Mouse (Mus musculus) bone marrow, adult 2 months (tissue): ENCODE results near the gene Itprid1. TPM values are rescaled to one million over a fixed set of nuclear protein-coding genes. Genes with fewer than 3 reads are reported as not detected.

Experiments
- H3K27ac ChIP-seq: fragments of 200-500 bp; 2 replicates; pipeline ENCODE4 v1.5.1; 2012; ENCODE audit warnings: low read depth, mild to moderate bottlenecking, control low read depth, inconsistent platforms, low read length; ENCODE audit not compliant: control insufficient read depth, poor library complexity, insufficient read depth
- H3K4me1 ChIP-seq: fragments of 200-500 bp; 2 replicates; pipeline ENCODE4 v1.6.1; 2011; ENCODE audit warnings: low read length; ENCODE audit not compliant: control insufficient read depth, insufficient read depth
- H3K4me3 ChIP-seq: fragments of 200-500 bp; replicated peaks from 2 replicates; pipeline ENCODE3; 2011; ENCODE audit warnings: mild to moderate bottlenecking, low read depth, low read length, control low read depth; ENCODE audit not compliant: control insufficient read depth
- CTCF ChIP-seq: fragments of 200-500 bp; IDR thresholded peaks from 2 replicates; pipeline ENCODE4 v1.5.1; 2011; ENCODE audit warnings: low read length, control low read depth; ENCODE audit not compliant: control insufficient read depth, insufficient read depth
- POLR2A ChIP-seq: fragments of 200-500 bp; IDR thresholded peaks from 2 replicates; pipeline ENCODE4 v1.6.1; 2011; ENCODE audit warnings: low read depth, mild to moderate bottlenecking, control low read depth, low read length, borderline replicate concordance; ENCODE audit not compliant: control insufficient read depth
- WGBS: fragments of 180-500 bp; shearing (Covaris S2); methylation state at CpG from one replicate; pipeline ENCODE4 v1.1.7; 2018; 5-methylcytosine and 5-hydroxymethylcytosine counted together
- polyA plus RNA-seq: library from polyadenylated mRNA; stranded (reverse); fragments of >200 nt; gene quantifications from 2 replicates; pipeline ENCODE4 v1.2.4, GENCODE M21; 2011; ENCODE audit warnings: low replicate concordance; ENCODE audit not compliant: missing spikeins, insufficient read depth, insufficient read length

The Itprid1 gene
- polyA plus RNA-seq, 1 experiment, result not detected

- H3K27ac ChIP-seq, result no peak overlapping the region
- no peak for TF ChIP-seq POLR2A
- no peak for TF ChIP-seq CTCF
- WGBS, result 60% methylated on average over 2 of the region's 2 CpGs
- no peaks in the 10 kb centered on the region for H3K4me1 ChIP-seq
- no peak overlapping the region for H3K4me3 ChIP-seq
These were observed 182.9 kb downstream of the Itprid1 start for GRCm38 (mm10) chr6:56019632-56020031.

GRCm38 (mm10) chr6:56025533-56025932, 188.8 kb downstream of the Itprid1 start:
- Histone ChIP-seq H3K4me3 (no peak overlapping the region), H3K4me1 (no peaks in the 10 kb centered on the region), H3K27ac (no peak overlapping the region)
- TF ChIP-seq CTCF (peak; percentile 12; the same call in 1 of the 2 replicates), POLR2A (no peak)
- 66% methylated on average over 2 of the region's 2 CpGs for WGBS

GRCm38 (mm10) chr6:56027318-56027717, 190.6 kb downstream of the Itprid1 start:
- WGBS, result 56% methylated on average over 6 of the region's 6 CpGs
- Histone ChIP-seq H3K4me3 (no peak overlapping the region), H3K4me1 (no peaks in the 10 kb centered on the region), H3K27ac (no peak overlapping the region)
- no peak for TF ChIP-seq CTCF
- no peak for TF ChIP-seq POLR2A

GRCm38 (mm10) chr6:56027966-56028365, 191.3 kb downstream of the Itprid1 start:
- Histone ChIP-seq H3K4me3 (no peak overlapping the region), H3K4me1 (no peaks in the 10 kb centered on the region), H3K27ac (no peak overlapping the region)
- TF ChIP-seq CTCF (no peak), POLR2A (no peak)
- 76% methylated on average over 5 of the region's 5 CpGs for WGBS

Other genes starting within 250 kb of the Itprid1 start
- gene Neurod6, start 155.6 kb upstream of the Itprid1 start, polyA plus RNA-seq, result not detected in 2 replicates
- gene Ppp1r17, start 180.6 kb downstream of the Itprid1 start, polyA plus RNA-seq, result not detected in 2 replicates